ENCODE assay signal across 8 mouse cellular contexts in the genomic region with DNA sequence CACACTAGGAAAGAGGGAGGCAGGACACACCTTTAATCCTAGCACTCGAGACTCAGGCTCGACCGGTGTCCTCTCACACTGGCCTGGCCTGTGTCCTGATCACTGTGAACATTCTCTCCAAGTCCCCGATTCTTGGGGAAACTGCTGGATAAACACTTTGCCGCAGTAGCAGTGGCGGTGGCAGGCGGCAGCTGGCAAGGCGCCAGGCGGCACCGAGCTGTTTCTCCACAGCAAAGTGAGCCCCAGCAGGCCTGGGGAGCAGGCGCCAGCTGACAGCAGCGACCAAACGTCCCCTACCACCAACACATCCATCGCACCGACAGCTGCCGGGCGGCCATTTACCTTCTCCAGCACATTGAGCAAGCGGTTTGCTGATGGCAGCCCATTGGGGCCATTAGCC. TPM values are rescaled to one million over a fixed set of nuclear protein-coding genes. Genes with fewer than 3 reads are reported as not detected.
DNase-seq lines count a peak whose midpoint lies in the region; ATAC-seq and TF ChIP-seq lines count a peak whose summit lies in the region.

No protein-coding gene starts in this region.

- peak overlapping the region; percentile 24; the same call in 1 of the 2 replicates for H3K4me3 ChIP-seq in liver, adult 2 months (ENCODE audit: insufficient read depth, low read depth, low read length)
- H3K4me3 ChIP-seq in liver, embryonic 11.5 days (ENCODE audit: low read depth, low read length) = no peak overlapping the region
- no peak overlapping the region for H3K4me3 ChIP-seq in forebrain, embryonic 16.5 days (replicated peaks; ENCODE audit: low read length)
- no peak overlapping the region for H3K4me3 ChIP-seq in hindbrain, embryonic 13.5 days
- no peak overlapping the region for H3K4me3 ChIP-seq in midbrain, embryonic 11.5 days (ENCODE audit: low read depth, low read length)

- no peak for TF ChIP-seq CTCF in liver, adult 2 months (IDR thresholded peaks at IDR 0.05; ENCODE audit: low read depth, low read length)

- H3K4me1 ChIP-seq in liver, adult 2 months (ENCODE audit: control insufficient read depth, insufficient read depth, low read length) = peaks cover 24% of the 10 kb centered on the region
- peaks cover 16% of the 10 kb centered on the region for H3K4me1 ChIP-seq in liver, embryonic 11.5 days (replicated peaks; ENCODE audit: control insufficient read depth, insufficient read depth, low read length)
- H3K4me1 ChIP-seq in forebrain, embryonic 16.5 days (replicated peaks; ENCODE audit: control insufficient read depth, insufficient read depth, low read length) = peaks cover 73% of the 10 kb centered on the region
- peaks cover 100% of the 10 kb centered on the region for H3K4me1 ChIP-seq in hindbrain, embryonic 13.5 days (replicated peaks)
- H3K4me1 ChIP-seq in midbrain, embryonic 11.5 days (ENCODE audit: control insufficient read depth, insufficient read depth, low read length) = peaks cover 52% of the 10 kb centered on the region

- no peak overlapping the region for H3K27ac ChIP-seq in liver, adult 2 months (replicated peaks; ENCODE audit: insufficient read depth, low read depth, low read length)
- no peak overlapping the region for H3K27ac ChIP-seq in liver, embryonic 11.5 days (ENCODE audit: low read depth, low read length)
- H3K27ac ChIP-seq in forebrain, embryonic 16.5 days (ENCODE audit: low read length) = peak overlapping the region; percentile 74
- peak overlapping the region; percentile 95 for H3K27ac ChIP-seq in hindbrain, embryonic 13.5 days
- H3K27ac ChIP-seq in midbrain, embryonic 11.5 days (ENCODE audit: low read depth, low read length) = peak overlapping the region; percentile 82

- WGBS in liver, adult 2 months = 25% methylated on average over 18 of the region's 18 CpGs
- 81% methylated on average over 18 of the region's 18 CpGs for WGBS in liver, embryonic 11.5 days
- 7% methylated on average over 18 of the region's 18 CpGs for WGBS in forebrain, embryonic 16.5 days
- 22% methylated on average over 18 of the region's 18 CpGs for WGBS in hindbrain, embryonic 13.5 days
- WGBS in midbrain, embryonic 11.5 days = 86% methylated on average over 18 of the region's 18 CpGs

- TF ChIP-seq POLR2A in liver, adult 2 months (IDR thresholded peaks at IDR 0.05; ENCODE audit: extremely low read depth, insufficient read depth, low read length) = no peak

- H3K27me3 ChIP-seq in liver, adult 2 months (ENCODE audit: control insufficient read depth, insufficient read depth, low read length) = no peaks in the 10 kb centered on the region
- H3K27me3 ChIP-seq in liver, embryonic 11.5 days (replicated peaks; ENCODE audit: control insufficient read depth, insufficient read depth, low read length) = no peaks in the 10 kb centered on the region
- H3K27me3 ChIP-seq in forebrain, embryonic 16.5 days (replicated peaks; ENCODE audit: control insufficient read depth, insufficient read depth, low read length) = no peaks in the 10 kb centered on the region
- H3K27me3 ChIP-seq in hindbrain, embryonic 13.5 days = no peaks in the 10 kb centered on the region
- no peaks in the 10 kb centered on the region for H3K27me3 ChIP-seq in midbrain, embryonic 11.5 days (ENCODE audit: control insufficient read depth, insufficient read depth, low read length)

- no peak for ATAC-seq in liver, embryonic 11.5 days (replicated peaks; ENCODE audit: low FRiP score)
- ATAC-seq in forebrain, embryonic 16.5 days = peak; percentile 37
- ATAC-seq in hindbrain, embryonic 13.5 days (ENCODE audit: low FRiP score) = 0 out of 2 replicates have a peak, but pooled peaks have one; percentile 8
- no peak for ATAC-seq in midbrain, embryonic 11.5 days (ENCODE audit: low FRiP score)

- H3K9me3 ChIP-seq in liver, embryonic 11.5 days (ENCODE audit: control insufficient read depth, low read length) = no peaks in the 10 kb centered on the region
- H3K9me3 ChIP-seq in forebrain, embryonic 16.5 days (ENCODE audit: control insufficient read depth, low read length) = no peaks in the 10 kb centered on the region
- no peaks in the 10 kb centered on the region for H3K9me3 ChIP-seq in hindbrain, embryonic 13.5 days
- no peaks in the 10 kb centered on the region for H3K9me3 ChIP-seq in midbrain, embryonic 11.5 days (ENCODE audit: control insufficient read depth, low read length)

- DNase-seq in liver, adult 2 months (ENCODE audit: extremely low read depth, low read depth, low spot score) = no peak
- no peak for DNase-seq in liver, embryonic 11.5 days (ENCODE audit: low spot score)
- DNase-seq in layer of hippocampus, postnatal 25 days (ENCODE audit: extremely low spot score in 1 of 2, low spot score in 1 of 2) = peak; percentile 55 to 75
- DNase-seq in midbrain, embryonic 11.5 days (ENCODE audit: low spot score, missing footprints) = no peak
- peak; percentile 28 to 63 for DNase-seq in urinary bladder, postnatal 36 days (ENCODE audit: low spot score in 2 of 2)
- no peak for DNase-seq in thymus, postnatal 36 days

- peaks cover 50% of the 10 kb centered on the region for H3K79me2 ChIP-seq in liver, adult 2 months (ENCODE audit: control insufficient read depth, insufficient read depth, low read length)

- 0 out of 2 replicates have a peak, but pooled peaks cover 2% of the 10 kb centered on the region for H3K36me3 ChIP-seq in liver, adult 2 months (ENCODE audit: control insufficient read depth, insufficient read depth, low read length)
- peaks cover 49% of the 10 kb centered on the region for H3K36me3 ChIP-seq in liver, embryonic 11.5 days (ENCODE audit: control insufficient read depth, insufficient read depth, low read length)
- peaks cover 17% of the 10 kb centered on the region for H3K36me3 ChIP-seq in forebrain, embryonic 16.5 days (ENCODE audit: control insufficient read depth, insufficient read depth)
- H3K36me3 ChIP-seq in hindbrain, embryonic 13.5 days = peaks cover 58% of the 10 kb centered on the region
- H3K36me3 ChIP-seq in midbrain, embryonic 11.5 days (ENCODE audit: control insufficient read depth, insufficient read depth, low read length) = peaks cover 32% of the 10 kb centered on the region

- no peak overlapping the region for H3K4me2 ChIP-seq in liver, embryonic 11.5 days
- peak overlapping the region; percentile 13 for H3K4me2 ChIP-seq in forebrain, embryonic 16.5 days (ENCODE audit: low read length)
- peak overlapping the region; percentile 34 for H3K4me2 ChIP-seq in hindbrain, embryonic 13.5 days
- no peak overlapping the region for H3K4me2 ChIP-seq in midbrain, embryonic 11.5 days

- peak overlapping the region; percentile 15 for H3K9ac ChIP-seq in liver, adult 2 months (ENCODE audit: low read depth, low read length)
- H3K9ac ChIP-seq in liver, embryonic 11.5 days (ENCODE audit: low read depth, low read length) = no peak overlapping the region
- H3K9ac ChIP-seq in forebrain, embryonic 16.5 days (replicated peaks; ENCODE audit: low read depth, low read length) = peak overlapping the region; percentile 9
- peak overlapping the region; percentile 58 for H3K9ac ChIP-seq in hindbrain, embryonic 13.5 days
- peak overlapping the region; percentile 27 for H3K9ac ChIP-seq in midbrain, embryonic 11.5 days (ENCODE audit: low read length)

RNA-seq across cellular contexts. Expression of a gene that starts 9.2 kb away (rescaled TPM):
- 30.5 and 31.8 TPM in 2 replicates for total RNA-seq in liver, adult 2 months (2014; rRNA removed)
- polyA plus RNA-seq in liver, adult 2 months (2012; rRNA removed) = 56.7 and 60.5 TPM in 2 replicates
- polyA plus RNA-seq in liver, embryonic 11.5 days (2014; fragmentation: Nextera tagmentation; extraction: Ambion mirVana) = 54.9 and 62.9 TPM in 2 replicates
- 56.9 and 57.1 TPM in 2 replicates for polyA plus RNA-seq in forebrain, embryonic 16.5 days (2015; fragmentation: Nextera tagmentation; extraction: Ambion mirVana)
- polyA plus RNA-seq in hindbrain, embryonic 13.5 days (2015; fragmentation: Nextera tagmentation; extraction: Ambion mirVana) = 60.8 and 64.5 TPM in 2 replicates
- total RNA-seq in layer of hippocampus, postnatal 25 days (2021) = 100 to 1,000 TPM; 147 to 158 TPM
- 62.5 and 82.6 TPM in 2 replicates for polyA plus RNA-seq in midbrain, embryonic 11.5 days (2014; fragmentation: Nextera tagmentation; extraction: Ambion mirVana)

RNA-seq across cellular contexts. Expression of a gene that starts 13.2 kb away (rescaled TPM):
- total RNA-seq in liver, adult 2 months (2014; rRNA removed) = 0.83 and 1.9 TPM in 2 replicates
- 7.9 and 10.1 TPM in 2 replicates for polyA plus RNA-seq in liver, adult 2 months (2012; rRNA removed)
- polyA plus RNA-seq in liver, embryonic 11.5 days (2014; fragmentation: Nextera tagmentation; extraction: Ambion mirVana) = 0.96 and 1.7 TPM in 2 replicates
- 0.65 and 0.92 TPM in 2 replicates for polyA plus RNA-seq in forebrain, embryonic 16.5 days (2015; fragmentation: Nextera tagmentation; extraction: Ambion mirVana)
- 3.6 and 4.6 TPM in 2 replicates for polyA plus RNA-seq in hindbrain, embryonic 13.5 days (2015; fragmentation: Nextera tagmentation; extraction: Ambion mirVana)
- total RNA-seq in layer of hippocampus, postnatal 25 days (2021) = under 1 TPM; 0.40 to 0.76 TPM
- 4.8 and 5.1 TPM in 2 replicates for polyA plus RNA-seq in midbrain, embryonic 11.5 days (2014; fragmentation: Nextera tagmentation; extraction: Ambion mirVana)

RNA-seq across cellular contexts. Expression of a gene that starts 21.0 kb away (rescaled TPM):
- total RNA-seq in liver, adult 2 months (2014; rRNA removed) = 11.5 and 15.4 TPM in 2 replicates
- 12.8 and 14.9 TPM in 2 replicates for polyA plus RNA-seq in liver, adult 2 months (2012; rRNA removed)
- polyA plus RNA-seq in liver, embryonic 11.5 days (2014; fragmentation: Nextera tagmentation; extraction: Ambion mirVana) = 216 and 222 TPM in 2 replicates
- 68.9 and 75.9 TPM in 2 replicates for polyA plus RNA-seq in forebrain, embryonic 16.5 days (2015; fragmentation: Nextera tagmentation; extraction: Ambion mirVana)
- 62.6 and 63.8 TPM in 2 replicates for polyA plus RNA-seq in hindbrain, embryonic 13.5 days (2015; fragmentation: Nextera tagmentation; extraction: Ambion mirVana)
- 10 to 100 TPM; 20.0 to 21.9 TPM for total RNA-seq in layer of hippocampus, postnatal 25 days (2021)
- 182 and 230 TPM in 2 replicates for polyA plus RNA-seq in midbrain, embryonic 11.5 days (2014; fragmentation: Nextera tagmentation; extraction: Ambion mirVana)

RNA-seq across cellular contexts. Expression of a gene that starts 45.6 kb away (rescaled TPM):
- total RNA-seq in liver, adult 2 months (2014; rRNA removed) = 20.5 and 21.7 TPM in 2 replicates
- 26.1 and 26.7 TPM in 2 replicates for polyA plus RNA-seq in liver, adult 2 months (2012; rRNA removed)
- polyA plus RNA-seq in liver, embryonic 11.5 days (2014; fragmentation: Nextera tagmentation; extraction: Ambion mirVana) = 5.6 and 7.4 TPM in 2 replicates
- 1.8 and 2.4 TPM in 2 replicates for polyA plus RNA-seq in forebrain, embryonic 16.5 days (2015; fragmentation: Nextera tagmentation; extraction: Ambion mirVana)
- 3.1 and 3.2 TPM in 2 replicates for polyA plus RNA-seq in hindbrain, embryonic 13.5 days (2015; fragmentation: Nextera tagmentation; extraction: Ambion mirVana)
- 10 to 100 TPM; 11.4 to 12.9 TPM for total RNA-seq in layer of hippocampus, postnatal 25 days (2021)
- 1.9 and 2.7 TPM in 2 replicates for polyA plus RNA-seq in midbrain, embryonic 11.5 days (2014; fragmentation: Nextera tagmentation; extraction: Ambion mirVana)

RNA-seq across cellular contexts. Expression of a gene that starts 54.8 kb away (rescaled TPM):
- 7.9 and 9.5 TPM in 2 replicates for total RNA-seq in liver, adult 2 months (2014; rRNA removed)
- 26.2 and 29.7 TPM in 2 replicates for polyA plus RNA-seq in liver, adult 2 months (2012; rRNA removed)
- 7.9 and 8.0 TPM in 2 replicates for polyA plus RNA-seq in liver, embryonic 11.5 days (2014; fragmentation: Nextera tagmentation; extraction: Ambion mirVana)
- polyA plus RNA-seq in forebrain, embryonic 16.5 days (2015; fragmentation: Nextera tagmentation; extraction: Ambion mirVana) = 18.8 and 22.9 TPM in 2 replicates
- 24.2 and 24.9 TPM in 2 replicates for polyA plus RNA-seq in hindbrain, embryonic 13.5 days (2015; fragmentation: Nextera tagmentation; extraction: Ambion mirVana)
- 100 to 1,000 TPM; 180 to 192 TPM for total RNA-seq in layer of hippocampus, postnatal 25 days (2021)
- polyA plus RNA-seq in midbrain, embryonic 11.5 days (2014; fragmentation: Nextera tagmentation; extraction: Ambion mirVana) = 5.2 and 5.5 TPM in 2 replicates

Comparison
In these comparisons a context has a peak if more than half of its experiments do, and no peak if none do; other contexts are left out.
1. DNase-seq: peak in layer of hippocampus, postnatal 25 days (2 of 2) and urinary bladder, postnatal 36 days (2 of 2); none in liver, adult 2 months (single experiment), liver, embryonic 11.5 days (single experiment), midbrain, embryonic 11.5 days (single experiment) and thymus, postnatal 36 days (0 of 2).
2. H3K27ac ChIP-seq: peak in forebrain, embryonic 16.5 days (single experiment), hindbrain, embryonic 13.5 days (single experiment) and midbrain, embryonic 11.5 days (single experiment); none in liver, adult 2 months (single experiment) and liver, embryonic 11.5 days (single experiment).
3. ATAC-seq: peak in forebrain, embryonic 16.5 days (single experiment) and hindbrain, embryonic 13.5 days (single experiment); none in liver, embryonic 11.5 days (single experiment) and midbrain, embryonic 11.5 days (single experiment).
4. H3K4me2 ChIP-seq: peak in forebrain, embryonic 16.5 days (single experiment) and hindbrain, embryonic 13.5 days (single experiment); none in liver, embryonic 11.5 days (single experiment) and midbrain, embryonic 11.5 days (single experiment).